Mouse (Mus musculus): ENCODE data around the gene Gtf2a1. TPM values are rescaled to one million over a fixed set of nuclear protein-coding genes. Genes with fewer than 3 reads are reported as not detected.
"Not testable (repeated sequence)": the region's sequence is repeated elsewhere in the genome, so short reads cannot be mapped to it uniquely, and the experiment has no call there.

Gene Gtf2a1
- polyA plus RNA-seq, 1 experiment: 19.4 TPM

DNA sequence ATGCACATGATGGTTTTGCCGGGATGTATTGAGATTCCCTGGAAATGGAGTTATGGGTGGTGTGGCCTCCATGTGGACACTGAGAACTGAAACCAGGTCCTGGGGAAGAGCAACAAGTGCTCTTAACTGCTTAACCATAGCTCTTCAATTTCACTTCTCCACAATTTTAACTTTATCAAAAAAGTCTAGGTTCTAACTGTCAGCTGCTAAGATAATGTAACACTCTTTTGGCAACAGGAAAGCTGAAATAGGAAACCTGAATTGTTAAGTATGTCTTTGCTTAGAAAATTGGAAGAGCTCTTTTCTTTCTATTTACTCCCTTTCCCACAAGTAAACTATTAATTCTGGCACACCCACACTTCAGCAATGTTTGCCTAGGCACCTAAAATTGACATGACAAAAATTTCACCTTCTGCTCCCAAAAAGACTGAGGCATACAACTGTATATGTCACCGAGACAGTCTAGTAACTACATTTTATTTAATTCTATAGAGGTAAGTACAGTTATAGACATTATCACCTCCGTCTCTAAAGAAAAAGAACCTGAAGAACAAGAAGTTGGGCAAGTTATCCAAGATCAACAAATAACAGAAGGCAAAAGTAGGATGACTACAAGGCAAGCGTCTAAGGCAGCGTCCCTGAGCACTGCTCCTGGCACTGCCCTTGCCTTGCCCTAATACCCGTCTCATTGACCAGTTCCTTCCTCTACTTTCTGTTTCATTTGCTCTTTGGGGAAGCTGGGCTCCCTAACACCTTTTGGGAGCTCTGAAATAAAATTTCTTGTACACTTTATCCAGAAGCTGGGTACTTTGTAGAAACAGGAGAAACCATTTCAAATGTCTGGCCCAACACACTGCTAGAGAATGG is 8.8 kb downstream of the Gtf2a1 start:
- Histone ChIP-seq H3K4me1 (ENCODE audit: control insufficient read depth, insufficient read depth, low read length) (no peaks in the 10 kb centered on the region), H3K27me3 (ENCODE audit: control insufficient read depth, insufficient read depth, low read length) (no peaks in the 10 kb centered on the region), H3K27ac (ENCODE audit: control insufficient read depth, insufficient read depth, low read depth, low read length) (no peak overlapping the region), H3K36me3 (ENCODE audit: control insufficient read depth, insufficient read depth, low read length) (peaks cover 1% of the 10 kb centered on the region; the same call in 1 of the 2 replicates), H3K4me3 (ENCODE audit: control insufficient read depth, low read depth, low read length) (no peak overlapping the region)
- TF ChIP-seq POLR2A (IDR thresholded peaks at IDR 0.05; ENCODE audit: control insufficient read depth, low read depth, low read length) (no peak), CTCF (IDR thresholded peaks at IDR 0.05; ENCODE audit: control insufficient read depth, insufficient read depth, insufficient replicate concordance, low read depth, low read length) (no peak)

DNA sequence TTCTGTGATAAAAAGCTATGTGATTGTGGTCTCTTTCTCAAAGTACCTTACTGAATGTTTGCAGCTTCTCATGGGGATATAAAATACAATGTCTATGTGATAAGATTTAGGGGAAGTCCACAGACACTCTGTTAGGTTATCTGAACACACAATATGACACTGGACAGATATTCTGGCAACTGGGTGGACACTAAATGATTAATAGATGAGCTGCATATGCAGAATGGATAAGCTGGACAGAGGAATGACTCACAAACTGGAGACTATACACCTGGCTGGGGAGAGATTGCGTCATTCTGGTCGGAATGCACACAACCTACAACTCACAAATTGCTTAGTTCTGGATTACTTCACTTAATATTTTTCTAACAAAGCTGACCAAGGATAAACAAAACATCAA is 10.6 kb downstream of the Gtf2a1 start:
- no peak for TF ChIP-seq CTCF (IDR thresholded peaks at IDR 0.05; ENCODE audit: control insufficient read depth, insufficient read depth, insufficient replicate concordance, low read depth, low read length)
- TF ChIP-seq POLR2A (IDR thresholded peaks at IDR 0.05; ENCODE audit: control insufficient read depth, low read depth, low read length): no peak
- Histone ChIP-seq H3K4me3 (ENCODE audit: control insufficient read depth, low read depth, low read length) (no peak overlapping the region), H3K4me1 (ENCODE audit: control insufficient read depth, insufficient read depth, low read length) (no peaks in the 10 kb centered on the region), H3K27ac (ENCODE audit: control insufficient read depth, insufficient read depth, low read depth, low read length) (no peak overlapping the region), H3K27me3 (ENCODE audit: control insufficient read depth, insufficient read depth, low read length) (no peaks in the 10 kb centered on the region), H3K36me3 (ENCODE audit: control insufficient read depth, insufficient read depth, low read length) (peaks cover 3% of the 10 kb centered on the region)

DNA sequence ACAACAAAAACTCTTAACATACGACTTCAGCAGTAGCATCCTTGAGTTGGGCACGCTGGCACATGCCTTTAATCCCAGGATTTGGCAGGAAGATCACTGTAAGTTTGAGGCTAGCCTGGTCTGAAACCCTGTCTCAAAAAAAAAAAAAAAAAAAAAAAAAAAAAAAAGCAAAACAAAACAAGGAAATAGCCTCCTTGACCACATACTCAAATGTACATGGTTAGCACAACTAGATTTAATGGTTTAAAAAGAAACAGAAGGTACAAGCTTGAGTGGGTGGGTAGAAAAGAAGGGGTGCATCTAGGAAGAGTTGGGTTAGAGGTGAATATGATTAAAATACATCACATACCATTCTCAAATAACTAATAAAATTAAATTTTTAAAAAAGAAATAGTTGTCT is 18.6 kb downstream of the Gtf2a1 start:
- Histone ChIP-seq H3K4me1 (ENCODE audit: control insufficient read depth, insufficient read depth, low read length) (no peaks in the 10 kb centered on the region), H3K27me3 (ENCODE audit: control insufficient read depth, insufficient read depth, low read length) (no peaks in the 10 kb centered on the region), H3K36me3 (ENCODE audit: control insufficient read depth, insufficient read depth, low read length) (peaks cover 4% of the 10 kb centered on the region), H3K4me3 (ENCODE audit: control insufficient read depth, low read depth, low read length) (no peak overlapping the region), H3K27ac (ENCODE audit: control insufficient read depth, insufficient read depth, low read depth, low read length) (no peak overlapping the region)
- TF ChIP-seq CTCF (IDR thresholded peaks at IDR 0.05; ENCODE audit: control insufficient read depth, insufficient read depth, insufficient replicate concordance, low read depth, low read length) (no peak), POLR2A (IDR thresholded peaks at IDR 0.05; ENCODE audit: control insufficient read depth, low read depth, low read length) (no peak)

DNA sequence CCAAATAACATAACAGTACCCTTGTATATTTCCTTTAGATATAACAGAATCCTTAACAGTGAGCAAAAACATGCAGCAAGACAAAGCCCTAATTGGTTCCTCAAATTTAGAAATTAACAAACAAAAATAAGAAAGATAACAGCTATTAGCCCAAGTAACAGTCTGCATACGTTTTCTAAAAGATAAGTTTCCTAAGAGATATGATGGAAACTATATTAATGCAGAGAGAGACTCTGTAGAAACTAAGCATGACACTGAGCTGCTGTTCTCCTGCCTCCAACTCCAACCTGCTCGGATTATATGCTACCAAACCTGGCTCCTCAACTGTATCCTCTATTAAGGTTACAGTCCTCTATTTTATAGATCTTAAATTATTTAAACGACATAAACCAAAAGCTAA is 21.0 kb downstream of the Gtf2a1 start:
- H3K27me3 ChIP-seq (ENCODE audit: control insufficient read depth, insufficient read depth, low read length): no peaks in the 10 kb centered on the region
- H3K36me3 ChIP-seq (ENCODE audit: control insufficient read depth, insufficient read depth, low read length): peaks cover 4% of the 10 kb centered on the region
- no peak overlapping the region for H3K27ac ChIP-seq (ENCODE audit: control insufficient read depth, insufficient read depth, low read depth, low read length)
- no peaks in the 10 kb centered on the region for H3K4me1 ChIP-seq (ENCODE audit: control insufficient read depth, insufficient read depth, low read length)
- no peak for TF ChIP-seq CTCF (IDR thresholded peaks at IDR 0.05; ENCODE audit: control insufficient read depth, insufficient read depth, insufficient replicate concordance, low read depth, low read length)
- TF ChIP-seq POLR2A (IDR thresholded peaks at IDR 0.05; ENCODE audit: control insufficient read depth, low read depth, low read length): no peak
- H3K4me3 ChIP-seq (ENCODE audit: control insufficient read depth, low read depth, low read length): no peak overlapping the region

DNA sequence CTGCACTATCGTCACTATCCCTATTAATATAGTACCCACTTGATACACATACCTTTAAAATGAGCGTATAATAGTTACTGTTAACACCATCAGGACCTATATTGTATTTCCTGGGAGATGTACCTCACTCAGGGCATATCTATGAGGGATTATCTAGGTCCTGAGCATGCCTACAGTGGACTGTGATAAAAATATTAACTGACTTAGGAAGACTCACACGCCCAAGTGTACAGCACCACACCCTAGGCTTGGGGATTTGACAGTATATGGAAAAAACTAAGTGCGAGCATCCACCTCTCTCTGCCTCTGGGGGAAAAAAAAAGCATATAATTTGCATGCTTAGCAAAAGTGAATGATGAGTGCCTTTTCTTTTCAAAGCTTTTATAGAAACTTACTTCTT is 23.1 kb downstream of the Gtf2a1 start:
- TF ChIP-seq CTCF (IDR thresholded peaks at IDR 0.05; ENCODE audit: control insufficient read depth, insufficient read depth, insufficient replicate concordance, low read depth, low read length) (no peak), POLR2A (IDR thresholded peaks at IDR 0.05; ENCODE audit: control insufficient read depth, low read depth, low read length) (no peak)
- H3K36me3 ChIP-seq (ENCODE audit: control insufficient read depth, insufficient read depth, low read length): peaks cover 4% of the 10 kb centered on the region

DNA sequence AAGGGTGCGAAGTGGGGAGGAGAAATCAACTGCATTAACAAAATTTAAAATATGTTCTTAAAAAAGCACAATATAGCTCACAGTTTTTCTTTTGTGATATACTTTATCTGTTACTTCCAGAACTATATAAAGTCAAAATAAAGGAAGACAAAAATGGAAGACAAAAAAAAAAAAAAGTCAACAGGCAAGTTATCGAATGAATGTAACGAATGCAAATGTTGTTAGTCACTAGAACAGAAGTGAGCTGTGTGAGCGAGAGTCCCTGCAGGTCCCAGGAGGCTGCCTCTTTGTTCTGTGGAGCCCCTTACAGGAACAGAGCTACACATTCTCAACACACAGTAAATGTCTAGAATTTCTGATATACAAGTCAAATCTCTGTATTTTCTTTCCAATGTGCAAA is 32.1 kb downstream of the Gtf2a1 start:
- H3K36me3 ChIP-seq (ENCODE audit: control insufficient read depth, insufficient read depth, low read length); H3K4me1 ChIP-seq (ENCODE audit: control insufficient read depth, insufficient read depth, low read length); H3K27me3 ChIP-seq (ENCODE audit: control insufficient read depth, insufficient read depth, low read length); H3K27ac ChIP-seq (ENCODE audit: control insufficient read depth, insufficient read depth, low read depth, low read length); H3K4me3 ChIP-seq (ENCODE audit: control insufficient read depth, low read depth, low read length): not testable (repeated sequence)

More for the DNA sequence above, 23.1 kb downstream of the Gtf2a1 start:
- Histone ChIP-seq H3K4me3 (ENCODE audit: control insufficient read depth, low read depth, low read length) (no peak overlapping the region), H3K4me1 (ENCODE audit: control insufficient read depth, insufficient read depth, low read length) (no peaks in the 10 kb centered on the region), H3K27ac (ENCODE audit: control insufficient read depth, insufficient read depth, low read depth, low read length) (no peak overlapping the region), H3K27me3 (ENCODE audit: control insufficient read depth, insufficient read depth, low read length) (no peaks in the 10 kb centered on the region)

DNA sequence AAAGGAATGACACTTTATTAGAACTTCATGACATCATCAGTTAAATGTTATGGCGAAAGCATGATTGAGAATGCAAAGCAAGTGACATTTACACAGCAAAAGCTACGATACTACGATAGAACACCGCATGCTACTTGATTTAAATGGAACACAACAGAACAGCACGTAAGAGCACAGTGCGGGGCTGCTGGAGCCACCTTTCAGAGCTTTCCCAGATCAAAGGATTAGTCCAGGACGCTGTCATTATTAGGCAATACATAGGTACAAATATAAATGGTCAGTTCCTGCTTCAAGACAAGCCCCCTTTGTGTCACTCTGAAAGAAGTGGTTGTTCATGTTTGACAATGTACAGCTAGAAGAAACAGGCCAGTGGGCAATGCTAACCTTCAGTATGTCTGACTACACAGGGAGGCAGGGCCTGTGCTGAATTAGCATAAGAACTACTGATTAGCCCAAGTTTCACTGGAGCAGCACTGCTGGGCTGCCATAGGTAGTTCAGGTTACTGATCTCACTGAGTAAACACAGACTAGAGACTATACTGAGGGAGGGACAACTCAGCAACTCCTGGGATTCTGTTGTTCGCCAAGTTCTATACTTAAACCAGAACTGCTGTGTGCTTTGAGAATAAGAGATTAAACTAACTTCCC is 32.8 kb downstream of the Gtf2a1 start:
- not testable (repeated sequence) for H3K4me3 ChIP-seq (ENCODE audit: control insufficient read depth, low read depth, low read length); H3K27me3 ChIP-seq (ENCODE audit: control insufficient read depth, insufficient read depth, low read length); H3K4me1 ChIP-seq (ENCODE audit: control insufficient read depth, insufficient read depth, low read length); H3K27ac ChIP-seq (ENCODE audit: control insufficient read depth, insufficient read depth, low read depth, low read length); H3K36me3 ChIP-seq (ENCODE audit: control insufficient read depth, insufficient read depth, low read length)

All from testis, adult 2 months (tissue).